Mouse (Mus musculus) frontal cortex, postnatal 36 days (tissue): ENCODE measurements around the gene Col18a1.

Experiments used
- DNase-seq, 2 experiments: peaks; one replicate each; pipeline ENCODE4 v3.0.0; 2022; ENCODE audit warnings: low spot score in 2 of 2

Gene Col18a1

GRCm38 (mm10) chr10:77182804-77183331 lies 16.5 kb upstream of the Col18a1 start:
- DNase-seq = no peak

GRCm38 (mm10) chr10:77180110-77180509 lies 13.8 kb upstream of the Col18a1 start:
- DNase-seq = no peak

GRCm38 (mm10) chr10:77178691-77179090 lies 12.3 kb upstream of the Col18a1 start:
- no peak for DNase-seq

GRCm38 (mm10) chr10:77170400-77170799 lies 4.1 kb upstream of the Col18a1 start:
- no peak for DNase-seq

GRCm38 (mm10) chr10:77165318-77165945 lies 916 bp downstream of the Col18a1 start:
- no peak for DNase-seq

GRCm38 (mm10) chr10:77164437-77165052 lies 1.8 kb downstream of the Col18a1 start:
- no peak for DNase-seq

- DNase-seq = no peak
These were observed 2.3 kb downstream of the Col18a1 start for GRCm38 (mm10) chr10:77164041-77164436.

- no peak for DNase-seq
These were observed 2.9 kb downstream of the Col18a1 start for GRCm38 (mm10) chr10:77163392-77163977.

GRCm38 (mm10) chr10:77159573-77159972 lies 6.8 kb downstream of the Col18a1 start:
- DNase-seq = no peak

- DNase-seq = no peak
These were observed 7.4 kb downstream of the Col18a1 start for GRCm38 (mm10) chr10:77158948-77159347.

GRCm38 (mm10) chr10:77157245-77158019 lies 8.9 kb downstream of the Col18a1 start:
- no peak for DNase-seq

GRCm38 (mm10) chr10:77152178-77152621 lies 14.1 kb downstream of the Col18a1 start:
- DNase-seq = no peak

GRCm38 (mm10) chr10:77151551-77152002 lies 14.8 kb downstream of the Col18a1 start:
- DNase-seq = no peak

- DNase-seq = no peak
These were observed 15.3 kb downstream of the Col18a1 start for GRCm38 (mm10) chr10:77150947-77151521.

GRCm38 (mm10) chr10:77150016-77150415 lies 16.3 kb downstream of the Col18a1 start:
- DNase-seq = no peak

- DNase-seq = no peak
These were observed 18.8 kb downstream of the Col18a1 start for GRCm38 (mm10) chr10:77147545-77147944.

- no peak for DNase-seq
These were observed 19.4 kb downstream of the Col18a1 start for GRCm38 (mm10) chr10:77146901-77147463.

- DNase-seq = no peak
These were observed 20.4 kb downstream of the Col18a1 start for GRCm38 (mm10) chr10:77145946-77146345.

- DNase-seq = no peak
These were observed 22.0 kb downstream of the Col18a1 start for GRCm38 (mm10) chr10:77144372-77144771.

- no peak for DNase-seq
These were observed 24.0 kb downstream of the Col18a1 start for GRCm38 (mm10) chr10:77142328-77142727.

- DNase-seq = no peak
These were observed 28.0 kb downstream of the Col18a1 start for GRCm38 (mm10) chr10:77138304-77138703.
